Mouse (Mus musculus) ES-E14 (cell line): ENCODE results near the gene Grid2ip.

Experiments used
- CHD2 ChIP-seq: IDR thresholded peaks from 2 replicates; pipeline ENCODE4 v1.6.1; 2014; ENCODE audit warnings: mild to moderate bottlenecking, low read depth, low read length, inconsistent platforms
- HCFC1 ChIP-seq: IDR thresholded peaks from 2 replicates; pipeline ENCODE4 v1.6.1; 2012; ENCODE audit warnings: low read length, inconsistent platforms, borderline replicate concordance; ENCODE audit not compliant: insufficient read depth
- ZNF384 ChIP-seq: IDR thresholded peaks from 2 replicates; pipeline ENCODE4 v1.6.1; 2012; ENCODE audit warnings: low read depth, low read length, inconsistent platforms

DNA sequence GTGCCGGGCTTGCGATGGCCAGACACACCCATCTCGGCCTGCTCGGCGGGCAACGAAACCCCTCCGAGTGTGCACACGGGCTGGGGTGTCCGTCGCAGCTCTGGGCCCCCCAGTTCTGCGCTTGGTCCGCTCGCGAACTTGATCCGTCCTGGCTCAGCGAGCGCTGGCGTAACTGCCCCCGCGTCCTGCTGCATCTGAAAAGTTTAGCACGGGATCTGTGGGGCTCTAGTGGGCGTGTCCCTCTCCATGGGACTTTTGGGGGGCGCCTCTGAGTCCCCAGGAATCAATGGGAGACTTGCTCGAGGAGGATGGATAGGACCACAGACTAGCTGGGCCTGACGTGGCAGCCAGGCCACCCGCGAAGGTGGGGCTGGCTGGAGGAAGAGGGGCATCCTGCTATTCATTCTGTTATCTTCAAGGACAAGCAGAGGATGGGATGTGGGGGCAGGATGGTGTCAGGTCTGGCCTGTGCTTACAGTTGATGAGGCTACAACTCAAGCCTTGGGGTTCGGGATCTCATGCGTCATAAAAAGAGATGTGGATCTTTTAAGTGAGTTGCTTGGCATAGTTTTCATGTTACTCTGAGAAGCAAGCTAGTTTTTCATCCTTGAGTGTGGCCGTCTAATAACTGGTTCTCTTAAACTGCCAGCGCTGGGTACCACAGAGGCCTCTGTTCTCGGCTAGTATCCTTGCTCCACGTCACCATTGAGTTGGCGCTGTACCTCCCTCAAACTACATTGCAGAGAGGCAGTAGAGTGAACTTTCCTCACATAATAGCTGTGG is 47.2 kb downstream of the Grid2ip start:
- TF ChIP-seq ZNF384, result no peak
- no peak for TF ChIP-seq CHD2
- no peak for TF ChIP-seq HCFC1
